Mouse (Mus musculus) activated CD4-positive, CD25-positive, alpha-beta regulatory T cell, adult 4 months (primary cell): ENCODE results near the gene Fam126a. TPM values are rescaled to one million over a fixed set of nuclear protein-coding genes. Genes with fewer than 3 reads are reported as not detected.
"Not testable (repeated sequence)": the region's sequence is repeated elsewhere in the genome, so short reads cannot be mapped to it uniquely, and the experiment has no call there.

Experiments used
- ATAC-seq: one replicate; pipeline ENCODE4 v1.8.0; 2017
- polyA plus RNA-seq, 2 experiments: library from polyadenylated mRNA; unstranded; fragments of 100-300 nt; shearing (Covaris generic); gene quantifications; one replicate each; pipeline ENCODE4 v1.2.1; 2017

Gene Fam126a
- polyA plus RNA-seq, 2 experiments from 2014 or later: 9.3 to 10.1 TPM

GRCm38 (mm10) chr5:23893156-23893863 is 137.2 kb downstream of the Fam126a start:
- no peak for ATAC-seq

GRCm38 (mm10) chr5:23890734-23891133 is 139.8 kb downstream of the Fam126a start:
- ATAC-seq: no peak

- no peak for ATAC-seq
These were observed 141.0 kb downstream of the Fam126a start for GRCm38 (mm10) chr5:23889461-23889860.

DNA sequence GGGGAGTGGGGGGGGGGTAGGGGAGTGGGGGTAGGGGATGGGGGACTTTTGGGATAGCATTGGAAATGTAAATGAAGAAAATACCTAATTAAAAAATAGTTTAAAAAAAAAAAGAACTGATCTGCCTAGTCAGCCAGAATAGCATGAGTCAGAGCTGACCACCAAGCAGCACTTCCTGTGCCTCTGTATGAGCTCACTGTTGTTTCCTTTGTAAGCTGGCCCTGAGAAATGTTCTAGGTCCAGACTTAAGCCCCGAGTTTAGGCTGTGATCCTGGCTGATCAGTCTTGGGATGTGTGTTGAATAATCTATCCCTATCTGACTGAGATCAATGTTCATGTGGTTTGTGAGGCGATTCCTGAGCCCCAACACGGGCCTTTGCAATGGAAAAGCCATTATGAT is 143.4 kb downstream of the Fam126a start:
- no peak for ATAC-seq

- peak; percentile 75 for ATAC-seq
These were observed 156.0 kb downstream of the Fam126a start for GRCm38 (mm10) chr5:23874457-23874856.

GRCm38 (mm10) chr5:23872586-23872985 is 157.9 kb downstream of the Fam126a start:
- ATAC-seq: no peak

GRCm38 (mm10) chr5:23871323-23871722 is 159.2 kb downstream of the Fam126a start:
- not testable (repeated sequence) for ATAC-seq

DNA sequence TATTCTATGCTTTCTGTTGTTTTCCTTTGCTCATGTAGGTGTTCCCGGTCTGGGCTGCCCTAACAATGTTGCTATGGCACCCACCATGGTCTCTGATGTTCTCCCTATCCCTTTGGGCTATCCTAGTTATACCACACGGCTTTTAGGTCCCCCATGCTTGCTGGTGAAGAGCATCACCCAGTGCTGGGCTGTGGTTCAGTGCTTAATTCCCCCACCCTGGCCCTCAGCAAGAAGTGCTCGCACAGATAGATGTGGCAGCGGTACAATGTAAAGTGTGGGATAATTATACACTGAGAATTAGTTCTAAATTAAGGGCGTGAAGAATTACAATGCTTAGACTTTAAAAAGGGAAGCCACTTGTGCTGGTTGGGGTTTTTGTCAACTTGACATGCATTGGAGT is 164.5 kb downstream of the Fam126a start:
- ATAC-seq: no peak

Other genes starting within 250 kb of the Fam126a start
- 1 to 10 TPM; 7.4 to 9.6 TPM for gene Pus7, start 247.0 kb downstream of the Fam126a start, polyA plus RNA-seq
- gene Rint1, start 243.0 kb downstream of the Fam126a start, polyA plus RNA-seq: 10 to 100 TPM; 18.7 to 26.1 TPM
- 100 to 1,000 TPM in 1 of 2 experiments, 10 to 100 TPM in 1; 78.4 to 114 TPM for gene Tomm7, start 186.5 kb downstream of the Fam126a start, polyA plus RNA-seq
- 10 to 100 TPM in 1 of 2 experiments, 1 to 10 TPM in 1; 7.4 to 10.1 TPM for gene Klhl7, start 69.9 kb upstream of the Fam126a start, polyA plus RNA-seq
- 1 to 10 TPM; 6.8 to 7.0 TPM for gene Nupl2, start 134.3 kb upstream of the Fam126a start, polyA plus RNA-seq